Mouse (Mus musculus) liver, postnatal 0 days (tissue): ENCODE results near the gene Stambp. TPM values are rescaled to one million over a fixed set of nuclear protein-coding genes. Genes with fewer than 3 reads are reported as not detected.

ENCODE experiments used
- ATAC-seq: fragments of 200-750 bp; cut with Nextera tagmentation; 2 replicates; pipeline ENCODE4 v1.8.0; 2017; ENCODE audit warnings: mild to moderate bottlenecking, moderate library complexity
- DNase-seq: peaks from one replicate; pipeline ENCODE4 v3.0.0-alpha.2; 2016
- H3K27ac ChIP-seq: fragments of 300-500 bp; sonication (generic); 2 replicates; pipeline ENCODE4 v1.5.1; 2014; ENCODE audit warnings: antibody characterized with exemption, moderate library complexity, mild to moderate bottlenecking, low read depth
- H3K27me3 ChIP-seq: fragments of 300-500 bp; sonication (generic); 2 replicates; pipeline ENCODE4 v1.6.1; 2014; ENCODE audit warnings: low read length, control low read depth, mixed read lengths; ENCODE audit not compliant: insufficient read depth
- H3K36me3 ChIP-seq: fragments of 300-500 bp; sonication (generic); replicated peaks from 2 replicates; pipeline ENCODE4 v1.6.1; 2014; ENCODE audit warnings: mild to moderate bottlenecking, control low read depth, low read length, moderate library complexity, mixed read lengths; ENCODE audit not compliant: insufficient read depth
- H3K4me1 ChIP-seq: fragments of 300-500 bp; sonication (generic); 2 replicates; pipeline ENCODE4 v1.6.1; 2014; ENCODE audit warnings: antibody characterized with exemption, mild to moderate bottlenecking, control low read depth; ENCODE audit not compliant: insufficient read depth
- H3K4me2 ChIP-seq: fragments of 300-500 bp; sonication (generic); 2 replicates; pipeline ENCODE4 v1.6.1; 2014; ENCODE audit warnings: low read depth, mild to moderate bottlenecking, low read length, moderate library complexity, mixed read lengths
- H3K4me3 ChIP-seq: fragments of 300-500 bp; sonication (generic); 2 replicates; pipeline ENCODE4 v1.5.1; 2014; ENCODE audit warnings: low read depth, low read length
- H3K9ac ChIP-seq: fragments of 300-500 bp; sonication (generic); replicated peaks from 2 replicates; pipeline ENCODE4 v1.6.1; 2014; ENCODE audit warnings: mild to moderate bottlenecking, moderate library complexity
- H3K9me3 ChIP-seq: fragments of 300-500 bp; sonication (generic); 2 replicates; pipeline ENCODE4 v1.6.1; 2016; ENCODE audit warnings: mild to moderate bottlenecking, control low read depth, low read length, mixed read lengths
- CTCF ChIP-seq: sonication (generic); IDR thresholded peaks from 2 replicates; pipeline ENCODE4 v1.5.1; 2016; ENCODE audit warnings: antibody characterized with exemption, low read depth
- EP300 ChIP-seq: IDR thresholded peaks from 2 replicates; pipeline ENCODE4 v1.6.1; 2016; ENCODE audit warnings: antibody characterized with exemption, low read depth, mild to moderate bottlenecking
- WGBS: fragments of 180-500 bp; shearing (Covaris S2); extraction: QIAGEN DNeasy Blood & Tissue Kit; methylation state at CpG from one replicate; pipeline ENCODE4 v1.1.7; 2014; ENCODE audit not compliant: insufficient replicate concordance; 5-methylcytosine and 5-hydroxymethylcytosine counted together
- polyA plus RNA-seq: library from polyadenylated mRNA; unstranded; fragments of >200 nt; fragmentation: Nextera tagmentation; extraction: Ambion mirVana; gene quantifications from 2 replicates; pipeline ENCODE4 v1.2.1, GENCODE M21; 2015

Gene Stambp
- polyA plus RNA-seq, 1 experiment from 2014 or later = 9.1 TPM

DNA sequence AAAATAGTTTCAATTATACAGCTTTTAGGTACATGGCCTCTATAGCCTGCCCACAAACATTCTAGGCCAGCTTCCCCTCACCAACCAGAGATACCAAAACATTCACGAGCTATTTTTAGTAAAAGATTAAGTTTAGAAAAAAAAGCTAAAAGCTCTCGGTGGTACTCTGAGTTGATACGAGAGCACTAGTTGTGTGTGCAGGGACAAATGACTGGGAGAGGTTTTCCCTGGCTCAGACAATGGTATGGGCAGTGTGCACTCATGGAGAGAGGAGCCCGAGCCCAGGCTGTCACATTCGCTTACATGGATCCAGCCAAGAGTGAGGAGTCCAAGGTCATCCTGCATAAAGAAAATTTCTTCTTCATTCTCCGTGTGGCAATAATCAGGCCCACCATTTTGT is 16.6 kb downstream of the Stambp start:
- TF ChIP-seq EP300 = no peak
- no peak for TF ChIP-seq CTCF
- no peaks in the 10 kb centered on the region for H3K27me3 ChIP-seq
- DNase-seq (no peak), ATAC-seq (no peak)
- H3K9ac ChIP-seq = no peak overlapping the region
- peaks cover 32% of the 10 kb centered on the region for H3K36me3 ChIP-seq
- no peaks in the 10 kb centered on the region for H3K9me3 ChIP-seq
- 63% methylated on average over 6 of the region's 6 CpGs for WGBS
- H3K4me2 ChIP-seq = no peak overlapping the region
- no peak overlapping the region for H3K27ac ChIP-seq
- no peaks in the 10 kb centered on the region for H3K4me1 ChIP-seq
- no peak overlapping the region for H3K4me3 ChIP-seq

GRCm38 (mm10) chr6:83548346-83548745 is 24.2 kb downstream of the Stambp start:
- H3K4me2 ChIP-seq = no peak overlapping the region
- no peak for TF ChIP-seq EP300
- no peak for TF ChIP-seq CTCF
- no peaks in the 10 kb centered on the region for H3K27me3 ChIP-seq
- H3K4me3 ChIP-seq = no peak overlapping the region
- no peaks in the 10 kb centered on the region for H3K4me1 ChIP-seq
- 75% methylated on average over 5 of the region's 5 CpGs for WGBS
- ATAC-seq (no peak), DNase-seq (no peak)
- no peak overlapping the region for H3K9ac ChIP-seq
- H3K27ac ChIP-seq = no peak overlapping the region
- H3K9me3 ChIP-seq = no peaks in the 10 kb centered on the region
- peaks cover 17% of the 10 kb centered on the region; the same call in 1 of the 2 replicates for H3K36me3 ChIP-seq

DNA sequence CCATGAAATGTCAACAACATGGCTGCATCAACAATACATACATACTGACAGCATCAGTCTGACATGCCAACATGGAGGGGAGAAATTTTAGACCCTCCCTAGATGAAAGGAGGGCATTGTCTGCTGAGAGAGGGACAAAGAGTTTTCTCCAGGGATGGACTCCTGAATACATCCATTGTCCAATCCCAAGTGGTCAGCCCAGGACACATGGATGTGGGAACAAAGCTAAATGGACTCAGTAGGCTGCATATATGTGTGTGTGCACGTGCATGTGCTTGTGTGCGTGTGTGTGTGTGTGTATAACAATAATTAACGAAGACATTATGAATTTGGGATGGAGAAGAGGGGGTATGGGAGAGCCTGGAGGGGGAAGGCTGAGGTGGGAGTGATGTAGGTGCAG is 26.8 kb downstream of the Stambp start:
- TF ChIP-seq EP300 (no peak), CTCF (no peak)
- no peaks in the 10 kb centered on the region for H3K9me3 ChIP-seq
- H3K27ac ChIP-seq = no peak overlapping the region
- H3K9ac ChIP-seq = no peak overlapping the region
- ATAC-seq = no peak
- WGBS = 75% methylated on average over 3 of the region's 3 CpGs
- H3K36me3 ChIP-seq = peaks cover 12% of the 10 kb centered on the region; the same call in 1 of the 2 replicates
- no peak overlapping the region for H3K4me3 ChIP-seq
- H3K27me3 ChIP-seq = no peaks in the 10 kb centered on the region
- H3K4me2 ChIP-seq = no peak overlapping the region
- no peak for DNase-seq
- no peaks in the 10 kb centered on the region for H3K4me1 ChIP-seq

DNA sequence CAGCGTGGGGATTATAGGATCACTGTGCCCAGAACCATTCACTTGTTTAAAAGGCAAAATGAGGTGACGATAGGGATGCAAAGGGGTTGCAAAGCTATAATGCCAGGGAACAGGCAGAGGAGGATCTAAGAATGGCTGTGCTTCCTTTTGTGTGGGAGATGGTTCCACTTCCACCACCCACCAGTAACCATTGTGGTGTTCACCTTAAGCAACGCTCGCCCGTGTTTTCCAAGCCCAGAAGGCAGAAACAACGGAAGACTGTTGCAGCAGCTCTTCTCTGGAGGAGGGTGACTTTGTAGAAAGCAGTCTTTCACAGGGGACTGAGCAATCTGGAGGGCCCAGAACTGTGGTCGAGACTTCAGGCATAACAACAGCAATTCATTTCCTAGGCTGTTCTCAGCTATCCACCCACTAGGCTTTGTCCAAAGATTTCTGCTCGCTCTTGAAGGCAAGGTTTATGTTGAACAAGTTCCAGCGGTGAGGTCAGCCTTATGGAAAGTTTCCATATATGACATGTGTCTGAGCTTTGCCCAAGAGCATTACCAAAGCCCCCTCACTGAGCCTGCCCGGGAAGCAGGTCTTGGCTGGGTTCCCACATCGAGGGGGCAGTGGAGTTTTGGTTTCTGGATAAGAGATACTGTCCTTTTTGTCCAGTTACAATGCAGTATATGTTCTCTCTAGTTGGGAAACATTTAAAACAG is 30.6 kb downstream of the Stambp start:
- no peak overlapping the region for H3K27ac ChIP-seq
- no peak for DNase-seq
- peaks cover 8% of the 10 kb centered on the region; the same call in 1 of the 2 replicates for H3K36me3 ChIP-seq
- no peak overlapping the region for H3K9ac ChIP-seq
- TF ChIP-seq EP300 (no peak), CTCF (no peak)
- H3K4me3 ChIP-seq = no peak overlapping the region
- H3K9me3 ChIP-seq = no peaks in the 10 kb centered on the region
- no peaks in the 10 kb centered on the region for H3K27me3 ChIP-seq
- H3K4me2 ChIP-seq = no peak overlapping the region
- no peaks in the 10 kb centered on the region for H3K4me1 ChIP-seq
- WGBS = 70% methylated on average over 11 of the region's 11 CpGs
- ATAC-seq = no peak

GRCm38 (mm10) chr6:83540017-83540416 is 32.5 kb downstream of the Stambp start:
- Histone ChIP-seq H3K4me3 (no peak overlapping the region), H3K36me3 (peaks cover 5% of the 10 kb centered on the region; the same call in 1 of the 2 replicates), H3K4me2 (no peak overlapping the region), H3K9ac (no peak overlapping the region), H3K9me3 (no peaks in the 10 kb centered on the region), H3K27ac (no peak overlapping the region), H3K27me3 (no peaks in the 10 kb centered on the region), H3K4me1 (no peaks in the 10 kb centered on the region)
- ATAC-seq (no peak), DNase-seq (no peak)
- TF ChIP-seq EP300 = no peak
- no peak for TF ChIP-seq CTCF
- WGBS = 47% methylated on average over 4 of the region's 4 CpGs

- Histone ChIP-seq H3K36me3 (no peaks in the 10 kb centered on the region), H3K4me3 (no peak overlapping the region), H3K9me3 (no peaks in the 10 kb centered on the region), H3K27me3 (no peaks in the 10 kb centered on the region), H3K4me2 (no peak overlapping the region), H3K4me1 (no peaks in the 10 kb centered on the region), H3K9ac (no peak overlapping the region), H3K27ac (no peak overlapping the region)
- WGBS = 30% methylated on average over 6 of the region's 6 CpGs
- DNase-seq (no peak), ATAC-seq (no peak)
- TF ChIP-seq CTCF = no peak
- no peak for TF ChIP-seq EP300
Measured at GRCm38 (mm10) chr6:83536795-83537059, 35.8 kb downstream of the Stambp start.
